Mouse (Mus musculus) frontal cortex, adult (tissue): ENCODE measurements around the gene Tcap.

Experiments
- ATAC-seq: cut with Nextera tagmentation; 2 replicates; pipeline ENCODE4 v1.9.2; 2017; ENCODE audit warnings: mild to moderate bottlenecking, moderate library complexity, mixed read lengths; ENCODE audit not compliant: low TSS enrichment

The Tcap gene

GRCm38 (mm10) chr11:98383261-98384030, at the start of gene Tcap:
Gene Tcap (plus strand): TSS chr11:98383811.
- ATAC-seq: peak; percentile 29; the same call in 1 of the 2 replicates

GRCm38 (mm10) chr11:98333981-98334741, 49.5 kb upstream of the Tcap start:
- no peak for ATAC-seq

GRCm38 (mm10) chr11:98335250-98335649, 48.4 kb upstream of the Tcap start:
- no peak for ATAC-seq

GRCm38 (mm10) chr11:98336245-98337107, 47.1 kb upstream of the Tcap start:
- no peak for ATAC-seq

GRCm38 (mm10) chr11:98338507-98338961, 45.1 kb upstream of the Tcap start:
- 0 out of 2 replicates have a peak, but pooled peaks have one; percentile 18 for ATAC-seq

GRCm38 (mm10) chr11:98339071-98339501, 44.5 kb upstream of the Tcap start:
- ATAC-seq: no peak

GRCm38 (mm10) chr11:98339679-98340287, 43.8 kb upstream of the Tcap start:
- no peak for ATAC-seq

- ATAC-seq: no peak
These were observed 43.0 kb upstream of the Tcap start for GRCm38 (mm10) chr11:98340597-98340996.

- ATAC-seq: no peak
These were observed 42.4 kb upstream of the Tcap start for GRCm38 (mm10) chr11:98341174-98341573.

- ATAC-seq: peak; percentile 48; the same call in 1 of the 2 replicates
These were observed 41.3 kb upstream of the Tcap start for GRCm38 (mm10) chr11:98342000-98342945.

- ATAC-seq: 0 out of 2 replicates have a peak, but pooled peaks have one; percentile 5
These were observed 38.4 kb upstream of the Tcap start for GRCm38 (mm10) chr11:98345253-98345652.

- no peak for ATAC-seq
These were observed 37.4 kb upstream of the Tcap start for GRCm38 (mm10) chr11:98346168-98346567.

- no peak for ATAC-seq
These were observed 36.1 kb upstream of the Tcap start for GRCm38 (mm10) chr11:98347385-98348082.

GRCm38 (mm10) chr11:98348083-98348961, 35.3 kb upstream of the Tcap start, which contains the start of gene Ppp1r1b:
Gene Ppp1r1b (plus strand): TSS chr11:98348404.
- peak; percentile 67 for ATAC-seq

- no peak for ATAC-seq
These were observed 34.3 kb upstream of the Tcap start for GRCm38 (mm10) chr11:98349308-98349707.

GRCm38 (mm10) chr11:98352272-98352990, 31.2 kb upstream of the Tcap start:
- ATAC-seq: no peak

GRCm38 (mm10) chr11:98353651-98354211, 29.9 kb upstream of the Tcap start:
- ATAC-seq: 0 out of 2 replicates have a peak, but pooled peaks have one; percentile 17
